Mouse (Mus musculus) kidney, embryonic 15.5 days (tissue): ENCODE results near the gene Cdhr1. TPM values are rescaled to one million over a fixed set of nuclear protein-coding genes. Genes with fewer than 3 reads are reported as not detected.

Experiments
- ATAC-seq: fragments of 200-750 bp; cut with Nextera tagmentation; replicated peaks from 2 replicates; pipeline ENCODE4 v1.8.0; 2017; ENCODE audit warnings: moderate TSS enrichment; ENCODE audit not compliant: low FRiP score
- H3K27ac ChIP-seq: fragments of 300-500 bp; sonication (generic); 2 replicates; pipeline ENCODE4 v1.5.1; 2015; ENCODE audit warnings: mild to moderate bottlenecking, inconsistent platforms
- H3K27me3 ChIP-seq: fragments of 300-500 bp; sonication (generic); 2 replicates; pipeline ENCODE4 v1.6.1; 2015; ENCODE audit warnings: inconsistent platforms
- H3K36me3 ChIP-seq: fragments of 300-500 bp; sonication (generic); 2 replicates; pipeline ENCODE4 v1.6.1; 2015; ENCODE audit warnings: inconsistent platforms
- H3K4me1 ChIP-seq: fragments of 300-500 bp; sonication (generic); 2 replicates; pipeline ENCODE4 v1.6.1; 2015; ENCODE audit warnings: inconsistent platforms
- H3K4me2 ChIP-seq: fragments of 300-500 bp; sonication (generic); 2 replicates; pipeline ENCODE4 v1.6.1; 2015; ENCODE audit warnings: moderate library complexity, mild to moderate bottlenecking, inconsistent platforms
- H3K4me3 ChIP-seq: fragments of 300-500 bp; sonication (generic); replicated peaks from 2 replicates; pipeline ENCODE4 v1.5.1; 2015; ENCODE audit warnings: mild to moderate bottlenecking, inconsistent platforms
- H3K9ac ChIP-seq: fragments of 300-500 bp; sonication (generic); 2 replicates; pipeline ENCODE4 v1.6.1; 2015; ENCODE audit warnings: mild to moderate bottlenecking, inconsistent platforms
- H3K9me3 ChIP-seq: fragments of 300-500 bp; sonication (generic); replicated peaks from 2 replicates; pipeline ENCODE4 v1.6.1; 2016; ENCODE audit warnings: inconsistent platforms
- WGBS: fragments of 180-500 bp; shearing (Covaris S2); methylation state at CpG from one replicate; pipeline ENCODE4 v1.1.7; 2015; ENCODE audit warnings: mixed read lengths; 5-methylcytosine and 5-hydroxymethylcytosine counted together
- polyA plus RNA-seq: library from polyadenylated mRNA; unstranded; fragments of >200 nt; fragmentation: Nextera tagmentation; extraction: Ambion mirVana; gene quantifications from 2 replicates; pipeline ENCODE4 v1.2.1, GENCODE M21; 2015

Cdhr1 gene
- polyA plus RNA-seq, 1 experiment from 2014 or later: 3.1 TPM

GRCm38 (mm10) chr14:37066636-37067035, 31.5 kb downstream of the Cdhr1 start:
- Histone ChIP-seq H3K4me2 (no peak overlapping the region), H3K27me3 (no peaks in the 10 kb centered on the region), H3K4me1 (no peaks in the 10 kb centered on the region), H3K9ac (no peak overlapping the region), H3K36me3 (no peaks in the 10 kb centered on the region), H3K4me3 (no peak overlapping the region), H3K27ac (no peak overlapping the region), H3K9me3 (no peaks in the 10 kb centered on the region)
- no peak for ATAC-seq
- WGBS: 69% methylated on average over 2 of the region's 2 CpGs

- no peak for ATAC-seq
- WGBS: 72% methylated on average over 2 of the region's 2 CpGs
These were observed 33.3 kb downstream of the Cdhr1 start for GRCm38 (mm10) chr14:37064849-37065248.

GRCm38 (mm10) chr14:37048914-37049410, 49.2 kb downstream of the Cdhr1 start, which contains the start of gene Rgr:
Gene Rgr, minus strand, starts transcription at chr14:37048964.
- H3K27ac ChIP-seq: no peak within 1 kb of the TSS
- no peaks in the 10 kb centered on the region for H3K9me3 ChIP-seq
- ATAC-seq: no peak
- WGBS: 78% methylated on average over 1 of the region's 1 CpGs
- H3K27me3 ChIP-seq: no peaks in the 10 kb centered on the region
- no peaks in the 10 kb centered on the region for H3K36me3 ChIP-seq
- no peak within 1 kb of the TSS for H3K9ac ChIP-seq
- H3K4me2 ChIP-seq: no peak within 1 kb of the TSS
- no peaks in the 10 kb centered on the region for H3K4me1 ChIP-seq
- no peak within 1 kb of the TSS for H3K4me3 ChIP-seq

More at GRCm38 (mm10) chr14:37064849-37065248, 33.3 kb downstream of the Cdhr1 start:
- no peak overlapping the region for H3K9ac ChIP-seq
- no peak overlapping the region for H3K27ac ChIP-seq
- no peaks in the 10 kb centered on the region for H3K9me3 ChIP-seq
- H3K36me3 ChIP-seq: no peaks in the 10 kb centered on the region
- no peaks in the 10 kb centered on the region for H3K4me1 ChIP-seq
- no peak overlapping the region for H3K4me2 ChIP-seq
- no peak overlapping the region for H3K4me3 ChIP-seq
- H3K27me3 ChIP-seq: no peaks in the 10 kb centered on the region

- Histone ChIP-seq H3K27me3 (no peaks in the 10 kb centered on the region), H3K4me2 (no peak overlapping the region), H3K9me3 (no peaks in the 10 kb centered on the region), H3K4me1 (no peaks in the 10 kb centered on the region), H3K4me3 (no peak overlapping the region), H3K9ac (no peak overlapping the region), H3K27ac (no peak overlapping the region), H3K36me3 (no peaks in the 10 kb centered on the region)
- 39% methylated on average over 5 of the region's 5 CpGs for WGBS
- ATAC-seq: no peak
These were observed 63.7 kb downstream of the Cdhr1 start for GRCm38 (mm10) chr14:37034432-37034831.

- no peak overlapping the region for H3K4me3 ChIP-seq
- H3K9ac ChIP-seq: no peak overlapping the region
- H3K4me2 ChIP-seq: no peak overlapping the region
- H3K27ac ChIP-seq: no peak overlapping the region
- ATAC-seq: no peak
- H3K9me3 ChIP-seq: no peaks in the 10 kb centered on the region
- H3K36me3 ChIP-seq: no peaks in the 10 kb centered on the region
- WGBS: 16% methylated on average over 7 of the region's 7 CpGs
- H3K4me1 ChIP-seq: no peaks in the 10 kb centered on the region
- no peaks in the 10 kb centered on the region for H3K27me3 ChIP-seq
These were observed 64.9 kb downstream of the Cdhr1 start for GRCm38 (mm10) chr14:37033241-37033640.

- 81% methylated on average over 11 of the region's 11 CpGs for WGBS
- H3K9me3 ChIP-seq: no peaks in the 10 kb centered on the region
- no peak for ATAC-seq
These were observed 65.6 kb downstream of the Cdhr1 start for GRCm38 (mm10) chr14:37032481-37033104.

GRCm38 (mm10) chr14:37028555-37028954, 69.6 kb downstream of the Cdhr1 start:
- Histone ChIP-seq H3K9me3 (no peaks in the 10 kb centered on the region), H3K27me3 (no peaks in the 10 kb centered on the region), H3K4me3 (no peak overlapping the region), H3K4me2 (no peak overlapping the region), H3K27ac (no peak overlapping the region), H3K4me1 (no peaks in the 10 kb centered on the region), H3K36me3 (no peaks in the 10 kb centered on the region), H3K9ac (no peak overlapping the region)
- no peak for ATAC-seq
- WGBS: 87% methylated on average over 3 of the region's 3 CpGs

More at GRCm38 (mm10) chr14:37032481-37033104, 65.6 kb downstream of the Cdhr1 start:
- no peaks in the 10 kb centered on the region for H3K36me3 ChIP-seq
- no peaks in the 10 kb centered on the region for H3K4me1 ChIP-seq
- no peak overlapping the region for H3K4me2 ChIP-seq
- no peak overlapping the region for H3K9ac ChIP-seq
- no peak overlapping the region for H3K27ac ChIP-seq
- H3K27me3 ChIP-seq: no peaks in the 10 kb centered on the region
- no peak overlapping the region for H3K4me3 ChIP-seq

- Histone ChIP-seq H3K36me3 (no peaks in the 10 kb centered on the region), H3K4me3 (no peak overlapping the region), H3K4me1 (no peaks in the 10 kb centered on the region), H3K9ac (no peak overlapping the region), H3K27ac (no peak overlapping the region), H3K9me3 (no peaks in the 10 kb centered on the region), H3K4me2 (no peak overlapping the region), H3K27me3 (no peaks in the 10 kb centered on the region)
- no peak for ATAC-seq
- 95% methylated on average over 3 of the region's 3 CpGs for WGBS
These were observed 70.2 kb downstream of the Cdhr1 start for GRCm38 (mm10) chr14:37027951-37028350.

Other genes starting within 250 kb of the Cdhr1 start
- 33.9 and 35.1 TPM in 2 replicates for gene Ccser2, start 129.6 kb downstream of the Cdhr1 start, polyA plus RNA-seq
- not detected in 2 replicates for gene Rgr, start 49.4 kb downstream of the Cdhr1 start, polyA plus RNA-seq
- not detected in 2 replicates for gene Lrit1, start 43.5 kb downstream of the Cdhr1 start, polyA plus RNA-seq
- not detected in 2 replicates for gene Lrit2, start 30.4 kb downstream of the Cdhr1 start, polyA plus RNA-seq
- 0.71 and 3.1 TPM in 2 replicates for gene 2610528A11Rik, start 15.7 kb upstream of the Cdhr1 start, polyA plus RNA-seq
- 229 TPM in 2 replicates for gene Ghitm, start 36.9 kb upstream of the Cdhr1 start, polyA plus RNA-seq